Mouse (Mus musculus): ENCODE measurements at regions not wholly inside any gene's neighbourhood (a gene's known extent, or its start where the extent isn't known, plus 50 kb on each side); places are given as distances from the start of the nearest gene placed in this dataset.

GRCm38 (mm10) chr4:142908782-142909181, 304.0 kb downstream of the Prdm2 start:
- no peak for TF ChIP-seq POLR2AphosphoS2 (IDR thresholded peaks at IDR 0.05; ENCODE audit: low read depth, low read length)
- no peak for TF ChIP-seq MAZ (IDR thresholded peaks at IDR 0.05; ENCODE audit: low read depth, low read length)
- no peak for TF ChIP-seq IRF4 (IDR thresholded peaks at IDR 0.05; ENCODE audit: low read depth, low read length)
- no peak for TF ChIP-seq ELF1 (IDR thresholded peaks at IDR 0.05; ENCODE audit: low read depth, low read length)
- no peak for TF ChIP-seq JUN (IDR thresholded peaks at IDR 0.05; ENCODE audit: insufficient read depth, low read depth, low read length)
- no peak for TF ChIP-seq MEF2A (IDR thresholded peaks at IDR 0.05; ENCODE audit: borderline replicate concordance, low read depth, low read length)
- no peak for TF ChIP-seq ZNF384 (IDR thresholded peaks at IDR 0.05; ENCODE audit: low read depth, low read length)
- TF ChIP-seq PAX5 (IDR thresholded peaks at IDR 0.05; ENCODE audit: low read length), result no peak
- TF ChIP-seq MAX (IDR thresholded peaks at IDR 0.05; ENCODE audit: low read length), result no peak
- TF ChIP-seq USF2 (conservative IDR thresholded peaks at IDR 0.05; ENCODE audit: low read depth, low read length), result no peak
- TF ChIP-seq CHD2 (IDR thresholded peaks at IDR 0.05; ENCODE audit: low read length), result no peak
- TF ChIP-seq NRF1 (IDR thresholded peaks at IDR 0.05; ENCODE audit: low read depth, low read length), result no peak
- no peak for TF ChIP-seq NELFE (IDR thresholded peaks at IDR 0.05; ENCODE audit: low read depth, low read length)
- no peak for TF ChIP-seq BHLHE40 (IDR thresholded peaks at IDR 0.05; ENCODE audit: low read depth, low read length)
- TF ChIP-seq JUND (conservative IDR thresholded peaks at IDR 0.05; ENCODE audit: low read depth, low read length), result no peak
- TF ChIP-seq CTCF (conservative IDR thresholded peaks at IDR 0.05 in 1 of 2, IDR thresholded peaks at IDR 0.05 in 1 of 2; ENCODE audit: low read depth in 2 of 2, low read length in 2 of 2), result no peak

GRCm38 (mm10) chr4:142903356-142904032, 309.3 kb downstream of the Prdm2 start:
- dilution Hi-C loops (cut with MboI; ENCODE audit: extremely low pct_ligation_motif_present, extremely low pct_unique_long_range_greater_than_20kb, low sequenced_read_pairs) (no loop called here), in situ Hi-C loops (cut with MboI; ENCODE audit: low pct_ligation_motif_present, low pct_unique_long_range_greater_than_20kb, low sequenced_read_pairs) (no loop called here)
- no peak for TF ChIP-seq CHD1 (IDR thresholded peaks at IDR 0.05; ENCODE audit: low read depth, low read length)
- TF ChIP-seq EP300 (IDR thresholded peaks at IDR 0.05; ENCODE audit: low read length), result no peak
- no peak for TF ChIP-seq MAFK (IDR thresholded peaks at IDR 0.05; ENCODE audit: insufficient replicate concordance, low read length)
- Histone ChIP-seq H3K27ac (ENCODE audit: insufficient read depth, low read depth) (no peak overlapping the region), H3K36me3 (replicated peaks in 1 of 2; ENCODE audit: control insufficient read depth in 1 of 2, insufficient read depth in 1 of 2, low read length in 1 of 2) (no peaks in the 10 kb centered on the region), H3K9me3 (replicated peaks; ENCODE audit: low read length) (peaks cover 77% of the 10 kb centered on the region), H3K4me3 (replicated peaks in 1 of 3; ENCODE audit: low read depth in 2 of 3, low read length in 2 of 3, poor library complexity in 1 of 3) (no peak overlapping the region), H3K4me2 (ENCODE audit: insufficient read depth, low read depth, poor library complexity, severe bottlenecking) (no peak overlapping the region), H3K4me1 (ENCODE audit: control insufficient read depth in 1 of 2, insufficient read depth in 2 of 2) (no peaks in the 10 kb centered on the region), H3K27me3 (replicated peaks) (no peaks in the 10 kb centered on the region), H3K79me2 (replicated peaks; ENCODE audit: control insufficient read depth, extremely low read depth, insufficient read depth, poor library complexity, severe bottlenecking) (no peaks in the 10 kb centered on the region), H3K9ac (ENCODE audit: insufficient read depth, low read depth) (no peak overlapping the region)
- DNase-seq (ENCODE audit: extremely low read depth), result no peak

More at GRCm38 (mm10) chr4:142908782-142909181, 304.0 kb downstream of the Prdm2 start:
- DNase-seq (ENCODE audit: extremely low read depth), result no peak
- Histone ChIP-seq H3K9me3 (replicated peaks; ENCODE audit: low read length) (peaks cover 71% of the 10 kb centered on the region), H3K79me2 (replicated peaks; ENCODE audit: control insufficient read depth, extremely low read depth, insufficient read depth, poor library complexity, severe bottlenecking) (no peaks in the 10 kb centered on the region), H3K27ac (ENCODE audit: insufficient read depth, low read depth) (no peak overlapping the region), H3K4me3 (replicated peaks in 1 of 3; ENCODE audit: low read depth in 2 of 3, low read length in 2 of 3, poor library complexity in 1 of 3) (no peak overlapping the region), H3K4me1 (ENCODE audit: control insufficient read depth in 1 of 2, insufficient read depth in 2 of 2) (no peaks in the 10 kb centered on the region), H3K4me2 (ENCODE audit: insufficient read depth, low read depth, poor library complexity, severe bottlenecking) (no peak overlapping the region), H3K36me3 (replicated peaks in 1 of 2; ENCODE audit: control insufficient read depth in 1 of 2, insufficient read depth in 1 of 2, low read length in 1 of 2) (no peaks in the 10 kb centered on the region), H3K27me3 (replicated peaks) (no peaks in the 10 kb centered on the region), H3K9ac (ENCODE audit: insufficient read depth, low read depth) (no peak overlapping the region)
- dilution Hi-C loops (cut with MboI; ENCODE audit: extremely low pct_ligation_motif_present, extremely low pct_unique_long_range_greater_than_20kb, low sequenced_read_pairs) (no loop called here), in situ Hi-C loops (cut with MboI; ENCODE audit: low pct_ligation_motif_present, low pct_unique_long_range_greater_than_20kb, low sequenced_read_pairs) (no loop called here)

Data from CH12.LX (cell line).